Mouse (Mus musculus) neural tube, embryonic 12.5 days (tissue): Measurements from ENCODE around the gene Hmg20b. TPM values are rescaled to one million over a fixed set of nuclear protein-coding genes. Genes with fewer than 3 reads are reported as not detected.

Experiments
- ATAC-seq: fragments of 200-750 bp; cut with Nextera tagmentation; 2 replicates; pipeline ENCODE4 v1.8.0; 2017; ENCODE audit warnings: low read depth, mild to moderate bottlenecking, moderate TSS enrichment, moderate library complexity; ENCODE audit not compliant: low FRiP score
- H3K27ac ChIP-seq: fragments of 300-500 bp; sonication (generic); 2 replicates; pipeline ENCODE4 v1.5.1; 2016
- H3K27me3 ChIP-seq: fragments of 300-500 bp; sonication (generic); replicated peaks from 2 replicates; pipeline ENCODE4 v1.6.1; 2016; ENCODE audit warnings: mild to moderate bottlenecking
- H3K36me3 ChIP-seq: fragments of 300-500 bp; sonication (generic); 2 replicates; pipeline ENCODE4 v1.6.1; 2016; ENCODE audit warnings: mild to moderate bottlenecking
- H3K4me1 ChIP-seq: fragments of 300-500 bp; sonication (generic); 2 replicates; pipeline ENCODE4 v1.6.1; 2016
- H3K4me2 ChIP-seq: fragments of 300-500 bp; sonication (generic); replicated peaks from 2 replicates; pipeline ENCODE4 v1.6.1; 2016; ENCODE audit warnings: mild to moderate bottlenecking
- H3K4me3 ChIP-seq: fragments of 300-500 bp; sonication (generic); 2 replicates; pipeline ENCODE4 v1.5.1; 2016
- H3K9ac ChIP-seq: fragments of 300-500 bp; sonication (generic); 2 replicates; pipeline ENCODE4 v1.6.1; 2016; ENCODE audit warnings: mild to moderate bottlenecking
- H3K9me3 ChIP-seq: fragments of 300-500 bp; sonication (generic); 2 replicates; pipeline ENCODE4 v1.6.1; 2016; ENCODE audit warnings: mild to moderate bottlenecking
- WGBS: fragments of 180-500 bp; shearing (Covaris S2); methylation state at CpG from one replicate; pipeline ENCODE4 v1.1.7; 2016; 5-methylcytosine and 5-hydroxymethylcytosine counted together
- polyA plus RNA-seq: library from polyadenylated mRNA; unstranded; fragments of >200 nt; fragmentation: Nextera tagmentation; extraction: Ambion mirVana; gene quantifications from 2 replicates; pipeline ENCODE4 v1.2.1, GENCODE M21; 2016

Gene Hmg20b
- polyA plus RNA-seq, 1 experiment from 2014 or later: 95.6 TPM

- WGBS: under 1% methylated on average over 68 of the region's 68 CpGs
- Histone ChIP-seq H3K27ac (peak within 1 kb of the TSS; percentile 80), H3K4me1 (peaks cover 36% of the 10 kb centered on the region), H3K4me3 (peak within 1 kb of the TSS; percentile 92), H3K4me2 (peak within 1 kb of the TSS; percentile 76), H3K36me3 (peaks cover 60% of the 10 kb centered on the region), H3K9me3 (no peaks in the 10 kb centered on the region), H3K9ac (peak within 1 kb of the TSS; percentile 83), H3K27me3 (no peaks in the 10 kb centered on the region)
- ATAC-seq: peak; percentile 92
These were observed 29.5 kb downstream of the Hmg20b start, which contains the start of gene Cactin for GRCm38 (mm10) chr10:81320550-81321347. Gene Cactin (plus strand): TSS chr10:81321103.

- H3K27me3 ChIP-seq: no peaks in the 10 kb centered on the region
- no peaks in the 10 kb centered on the region for H3K9me3 ChIP-seq
- H3K36me3 ChIP-seq: peaks cover 60% of the 10 kb centered on the region
- H3K4me3 ChIP-seq: peak overlapping the region; percentile 92
- peak overlapping the region; percentile 83 for H3K9ac ChIP-seq
- WGBS: 1% methylated on average over 38 of the region's 38 CpGs
- peak overlapping the region; percentile 47; the same call in 1 of the 2 replicates for H3K27ac ChIP-seq
- H3K4me1 ChIP-seq: peaks cover 36% of the 10 kb centered on the region
- H3K4me2 ChIP-seq: peak overlapping the region; percentile 76
- ATAC-seq: peak; percentile 2; the same call in 1 of the 2 replicates
These were observed 30.3 kb downstream of the Hmg20b start for GRCm38 (mm10) chr10:81319741-81320549.

- H3K27me3 ChIP-seq: no peaks in the 10 kb centered on the region
- H3K4me3 ChIP-seq: peak overlapping the region; percentile 92; the same call in 1 of the 2 replicates
- peak overlapping the region; percentile 83 for H3K9ac ChIP-seq
- H3K4me2 ChIP-seq: peak overlapping the region; percentile 76
- ATAC-seq: no peak
- peak overlapping the region; percentile 47; the same call in 1 of the 2 replicates for H3K27ac ChIP-seq
- peaks cover 60% of the 10 kb centered on the region for H3K36me3 ChIP-seq
- no peaks in the 10 kb centered on the region for H3K9me3 ChIP-seq
- 38% methylated on average over 8 of the region's 8 CpGs for WGBS
- peaks cover 36% of the 10 kb centered on the region for H3K4me1 ChIP-seq
These were observed 31.0 kb downstream of the Hmg20b start for GRCm38 (mm10) chr10:81319330-81319699.

GRCm38 (mm10) chr10:81318589-81319329 lies 31.5 kb downstream of the Hmg20b start:
- no peak overlapping the region for H3K9ac ChIP-seq
- WGBS: 93% methylated on average over 13 of the region's 13 CpGs
- no peak overlapping the region for H3K27ac ChIP-seq
- peaks cover 36% of the 10 kb centered on the region for H3K4me1 ChIP-seq
- no peak for ATAC-seq
- H3K4me3 ChIP-seq: no peak overlapping the region
- H3K36me3 ChIP-seq: peaks cover 60% of the 10 kb centered on the region
- no peaks in the 10 kb centered on the region for H3K9me3 ChIP-seq
- peak overlapping the region; percentile 76 for H3K4me2 ChIP-seq
- no peaks in the 10 kb centered on the region for H3K27me3 ChIP-seq

GRCm38 (mm10) chr10:81317273-81317672 lies 33.0 kb downstream of the Hmg20b start:
- Histone ChIP-seq H3K36me3 (peaks cover 60% of the 10 kb centered on the region), H3K9me3 (no peaks in the 10 kb centered on the region), H3K4me2 (peak overlapping the region; percentile 41), H3K9ac (0 out of 2 replicates have a peak overlapping the region, but pooled peaks have one; percentile 33), H3K27me3 (no peaks in the 10 kb centered on the region), H3K27ac (no peak overlapping the region), H3K4me3 (no peak overlapping the region), H3K4me1 (peaks cover 32% of the 10 kb centered on the region)
- ATAC-seq: no peak
- WGBS: 16% methylated on average over 20 of the region's 20 CpGs

- no peak overlapping the region for H3K4me3 ChIP-seq
- H3K4me1 ChIP-seq: peaks cover 25% of the 10 kb centered on the region
- H3K9me3 ChIP-seq: no peaks in the 10 kb centered on the region
- 0 out of 2 replicates have a peak overlapping the region, but pooled peaks have one; percentile 33 for H3K9ac ChIP-seq
- H3K36me3 ChIP-seq: peaks cover 67% of the 10 kb centered on the region
- no peak overlapping the region for H3K27ac ChIP-seq
- no peak for ATAC-seq
- WGBS: 50% methylated on average over 16 of the region's 16 CpGs
- H3K4me2 ChIP-seq: peak overlapping the region; percentile 41
- no peaks in the 10 kb centered on the region for H3K27me3 ChIP-seq
These were observed 33.8 kb downstream of the Hmg20b start for GRCm38 (mm10) chr10:81316338-81317060.

GRCm38 (mm10) chr10:81315587-81315986 lies 34.7 kb downstream of the Hmg20b start:
- Histone ChIP-seq H3K9ac (no peak overlapping the region), H3K36me3 (peaks cover 76% of the 10 kb centered on the region), H3K9me3 (no peaks in the 10 kb centered on the region), H3K27ac (no peak overlapping the region), H3K4me1 (peaks cover 25% of the 10 kb centered on the region), H3K4me2 (no peak overlapping the region), H3K27me3 (no peaks in the 10 kb centered on the region), H3K4me3 (no peak overlapping the region)
- ATAC-seq: no peak
- 95% methylated on average over 16 of the region's 16 CpGs for WGBS

- peaks cover 90% of the 10 kb centered on the region for H3K36me3 ChIP-seq
- WGBS: 79% methylated on average over 7 of the region's 7 CpGs
- no peaks in the 10 kb centered on the region for H3K27me3 ChIP-seq
- H3K9ac ChIP-seq: no peak overlapping the region
- no peaks in the 10 kb centered on the region for H3K9me3 ChIP-seq
- no peak overlapping the region for H3K27ac ChIP-seq
- ATAC-seq: no peak
- H3K4me1 ChIP-seq: peaks cover 16% of the 10 kb centered on the region
- H3K4me2 ChIP-seq: no peak overlapping the region
- H3K4me3 ChIP-seq: no peak overlapping the region
These were observed 36.1 kb downstream of the Hmg20b start for GRCm38 (mm10) chr10:81314201-81314600.

GRCm38 (mm10) chr10:81313581-81313980 lies 36.7 kb downstream of the Hmg20b start:
- no peak overlapping the region for H3K4me3 ChIP-seq
- no peaks in the 10 kb centered on the region for H3K27me3 ChIP-seq
- WGBS: 96% methylated on average over 13 of the region's 13 CpGs
- peaks cover 10% of the 10 kb centered on the region for H3K4me1 ChIP-seq
- no peak overlapping the region for H3K27ac ChIP-seq
- H3K36me3 ChIP-seq: peaks cover 93% of the 10 kb centered on the region
- H3K9me3 ChIP-seq: no peaks in the 10 kb centered on the region
- H3K9ac ChIP-seq: no peak overlapping the region
- H3K4me2 ChIP-seq: no peak overlapping the region
- ATAC-seq: no peak

GRCm38 (mm10) chr10:81309571-81309970 lies 40.7 kb downstream of the Hmg20b start:
- Histone ChIP-seq H3K9ac (no peak overlapping the region), H3K4me1 (peaks cover 6% of the 10 kb centered on the region; the same call in 1 of the 2 replicates), H3K4me2 (no peak overlapping the region), H3K27ac (no peak overlapping the region), H3K27me3 (no peaks in the 10 kb centered on the region), H3K36me3 (peaks cover 95% of the 10 kb centered on the region), H3K4me3 (no peak overlapping the region), H3K9me3 (no peaks in the 10 kb centered on the region)
- WGBS: 91% methylated on average over 5 of the region's 5 CpGs
- ATAC-seq: no peak
